Mouse (Mus musculus) embryo, embryonic 9.5 days (tissue): ENCODE measurements around the gene Diaph2.
"Not testable (repeated sequence)": the region's sequence is repeated elsewhere in the genome, so short reads cannot be mapped to it uniquely, and the experiment has no call there.

Experiments used
- DNase-seq: peaks from one replicate; pipeline ENCODE4 v3.0.0-alpha.2; 2017; ENCODE audit errors: extremely low spot score

The Diaph2 gene

DNA sequence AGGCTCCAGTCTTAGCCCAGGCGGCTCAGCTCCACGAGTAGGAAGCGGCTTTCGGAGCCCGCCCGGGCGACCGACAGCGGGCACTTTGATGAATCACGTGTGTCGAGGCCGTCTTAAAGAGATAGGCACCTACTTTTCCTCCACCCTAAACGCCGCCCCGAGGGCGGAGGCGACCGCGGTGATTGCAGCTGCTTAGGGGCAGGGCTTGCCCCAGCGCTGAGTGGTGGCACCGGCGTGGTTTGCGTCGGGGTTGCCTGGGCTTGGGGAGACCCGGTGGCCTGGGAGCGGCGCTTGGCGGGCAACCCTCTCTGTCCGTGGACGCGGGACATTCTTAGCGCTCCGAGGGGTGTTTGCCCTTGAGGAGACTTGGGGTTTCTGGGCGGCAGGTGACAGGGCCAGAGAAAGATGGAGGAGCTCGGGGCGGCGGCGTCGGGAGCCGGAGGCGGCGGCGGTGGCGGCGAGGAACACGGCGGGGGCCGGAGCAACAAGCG is at the start of gene Diaph2:
Diaph2 (plus strand) TSS at position 172 of the 491 bp plus-strand sequence.
- peak; percentile 69 for DNase-seq

DNA sequence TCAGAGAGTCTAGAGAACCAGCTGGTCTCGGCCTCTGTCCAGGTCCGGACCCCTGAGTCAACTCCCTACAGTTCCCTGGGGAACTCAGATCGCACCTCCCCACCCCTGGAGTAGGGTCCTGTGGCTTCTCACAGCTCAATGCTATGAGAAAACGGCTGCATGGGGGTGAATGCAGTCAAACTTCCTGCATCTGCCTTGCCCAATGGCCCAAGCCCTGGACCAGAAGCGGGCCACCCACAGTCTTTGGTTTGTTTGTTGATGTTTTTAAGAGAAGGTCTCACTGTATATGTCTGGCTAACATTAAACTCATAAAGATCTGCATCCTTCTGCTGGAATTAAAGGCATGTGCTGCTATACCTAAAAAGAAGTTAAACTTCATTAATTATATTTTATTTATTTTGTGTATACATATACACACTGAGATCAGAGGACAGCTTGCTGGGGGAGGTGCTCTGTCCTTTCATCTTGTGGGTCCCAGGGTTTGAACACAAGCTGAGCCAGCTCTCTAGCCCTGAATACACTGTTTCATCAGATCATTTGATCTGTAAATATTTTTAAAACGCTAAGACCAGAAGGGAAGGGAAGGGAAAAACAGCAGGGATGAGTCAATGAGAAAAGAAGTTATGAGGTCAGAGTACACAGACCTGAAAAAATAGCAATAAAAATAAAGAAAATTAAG is 47.8 kb upstream of the Diaph2 start:
- DNase-seq, result no peak

DNA sequence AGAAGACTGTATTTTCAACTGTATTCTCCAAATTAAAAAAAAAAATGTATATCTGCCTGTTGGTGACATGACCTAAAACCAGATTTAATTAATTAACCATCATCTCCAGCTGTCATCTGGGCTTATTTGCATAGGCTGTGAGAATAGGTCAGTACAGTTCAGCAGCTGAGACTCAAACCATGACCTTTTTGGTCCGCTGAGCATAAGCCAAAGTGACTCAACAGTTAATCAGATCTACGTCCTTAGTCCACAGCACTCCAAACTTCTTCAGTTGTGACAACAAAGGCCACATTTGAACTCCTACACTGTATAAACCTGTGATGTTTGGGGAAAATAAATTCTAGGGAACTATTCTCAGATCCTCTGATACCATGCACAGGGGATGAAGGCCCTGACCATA is 39.9 kb upstream of the Diaph2 start:
- DNase-seq, result no peak

DNA sequence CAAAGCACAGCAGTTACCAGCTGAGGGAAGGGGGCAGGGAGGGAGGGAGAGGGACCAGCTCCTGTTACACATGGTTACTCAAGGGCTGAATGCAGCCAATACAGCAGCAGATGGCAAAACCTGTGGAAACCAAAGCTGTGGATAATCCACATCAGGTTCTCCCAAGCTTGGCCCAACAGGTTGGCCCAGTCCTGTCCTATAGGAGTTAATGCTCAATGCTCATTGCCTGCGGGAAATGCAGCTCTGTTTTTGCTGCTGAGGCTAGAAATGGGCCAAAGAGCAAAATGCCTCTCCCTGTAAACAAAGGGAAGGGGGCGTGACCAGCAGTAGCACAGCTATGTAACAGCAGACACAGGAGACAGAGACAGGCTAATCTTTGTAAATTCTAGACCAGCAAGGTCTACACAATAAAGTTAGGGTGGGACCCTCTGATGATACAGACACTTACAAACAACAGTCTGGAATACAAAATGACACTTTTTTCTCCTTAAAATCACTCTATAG is 20.8 kb upstream of the Diaph2 start:
- DNase-seq, result no peak

DNA sequence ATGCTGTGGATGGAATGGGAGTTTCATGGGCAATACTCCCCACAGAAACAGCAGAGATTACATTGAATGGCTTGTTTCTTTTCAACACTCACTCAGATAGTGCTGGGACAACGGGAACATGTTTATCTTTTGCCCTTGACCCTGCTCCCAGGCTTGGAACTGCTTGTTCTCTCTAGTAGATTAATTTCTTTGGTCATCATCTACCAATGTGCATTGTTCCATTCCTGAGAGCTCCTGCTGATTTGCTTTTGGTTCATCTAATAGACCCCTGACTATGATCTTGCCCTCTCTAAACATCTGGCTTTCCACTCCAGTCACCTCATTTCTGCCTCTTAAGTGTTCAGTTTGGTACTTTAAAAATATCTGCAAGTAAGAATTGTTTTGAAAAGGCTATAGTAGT is 13.0 kb upstream of the Diaph2 start:
- no peak for DNase-seq

DNA sequence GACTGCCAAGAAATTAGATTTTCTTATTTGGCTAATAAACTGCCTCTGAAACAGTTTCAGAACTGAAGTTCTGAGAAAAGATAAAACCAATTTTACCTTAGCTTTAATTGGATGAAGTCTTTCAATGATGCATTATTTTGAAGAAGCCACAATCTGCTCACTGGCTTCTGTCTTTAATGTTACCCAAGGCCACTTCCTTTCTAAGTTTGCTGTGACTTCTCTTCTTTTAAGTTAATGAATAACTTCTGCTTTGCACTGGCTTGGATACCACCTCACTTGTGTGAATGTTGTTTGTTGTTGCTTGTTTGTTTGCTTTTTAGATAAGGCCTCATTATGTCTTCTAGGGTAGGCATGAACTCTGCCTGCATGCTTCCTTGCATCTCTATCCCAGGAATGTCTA is 10.3 kb upstream of the Diaph2 start:
- DNase-seq, result no peak

DNA sequence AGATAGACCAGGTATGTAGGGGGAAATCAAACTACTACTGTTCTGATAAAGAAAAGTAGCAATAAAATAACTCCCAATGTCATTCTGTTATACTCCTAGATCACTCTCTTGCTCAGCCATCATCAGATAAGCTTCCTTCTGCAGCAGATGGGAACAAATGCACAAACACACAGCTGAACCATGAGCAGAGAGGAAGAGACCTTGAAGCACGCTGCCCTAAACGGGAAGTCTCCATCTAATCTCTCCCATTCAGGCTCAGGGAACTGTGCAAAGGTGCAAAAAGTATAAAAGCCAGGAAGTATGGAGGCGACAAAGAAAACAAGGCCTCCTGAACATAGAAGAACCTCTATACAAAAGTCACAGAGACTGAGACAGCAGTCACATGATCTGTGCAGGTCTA is 6.6 kb upstream of the Diaph2 start:
- DNase-seq, result no peak

DNA sequence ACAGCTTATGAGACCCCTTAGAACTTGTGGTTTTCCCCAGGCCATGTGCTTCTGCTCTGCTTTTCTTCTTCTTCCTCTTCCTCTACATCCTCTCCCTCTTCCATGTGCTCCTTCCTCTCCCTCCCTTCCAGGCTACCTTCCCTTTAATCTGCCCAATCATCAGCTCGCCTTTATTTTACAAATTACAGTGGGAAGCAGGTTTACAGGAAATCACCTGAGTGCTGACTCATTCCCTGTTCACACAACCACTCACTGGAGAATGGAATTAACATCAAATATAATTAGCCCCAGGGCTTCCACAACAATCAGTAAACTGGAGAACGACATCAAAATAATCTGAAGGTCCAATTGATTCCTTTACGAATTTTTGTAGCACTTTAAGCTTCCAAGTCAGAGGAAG is 3.6 kb upstream of the Diaph2 start:
- DNase-seq, result no peak

DNA sequence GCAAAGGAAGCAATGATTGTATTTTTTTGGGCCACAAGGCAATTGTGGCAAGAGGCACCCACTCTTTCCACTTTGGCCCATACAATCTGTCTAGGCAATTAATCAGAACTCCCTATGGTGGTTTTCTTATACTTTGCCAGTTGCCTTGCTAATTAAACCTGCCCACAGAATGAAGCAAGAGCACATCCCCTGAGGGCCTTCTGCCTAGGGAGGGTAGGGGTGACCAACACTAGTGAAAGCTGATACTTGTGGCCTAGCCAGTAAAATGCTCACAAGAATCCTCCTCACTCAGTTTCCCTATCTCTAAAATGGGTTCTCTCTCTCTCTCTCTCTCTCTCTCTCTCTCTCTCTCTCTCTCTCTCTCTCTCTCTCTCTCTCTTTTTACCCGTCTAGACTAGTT is 440 bp upstream of the Diaph2 start:
- DNase-seq, result no peak

DNA sequence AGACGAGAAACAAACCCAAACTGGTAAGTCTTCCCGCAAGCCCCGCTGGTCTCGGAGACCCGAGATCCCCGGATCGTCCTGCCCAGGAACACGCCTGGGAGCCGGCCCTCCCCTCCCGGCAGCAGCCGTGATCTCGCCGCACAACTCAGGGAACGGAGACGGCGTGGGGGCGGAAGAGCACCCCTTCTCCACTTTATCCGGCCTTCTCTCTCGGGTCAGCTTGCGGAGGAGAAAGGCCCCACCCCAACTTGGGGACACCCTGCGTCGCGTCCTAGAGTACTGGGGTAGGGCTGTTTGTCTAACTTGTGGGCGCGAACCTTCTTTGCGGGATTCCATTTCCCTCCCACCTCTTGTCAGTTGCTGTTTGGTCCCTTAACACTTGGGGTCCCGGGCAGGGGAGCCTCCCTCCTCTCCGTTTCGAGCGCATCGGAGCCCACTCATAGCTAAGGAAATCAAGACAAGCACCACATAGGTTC is 590 bp downstream of the Diaph2 start:
- peak; percentile 25 for DNase-seq

DNA sequence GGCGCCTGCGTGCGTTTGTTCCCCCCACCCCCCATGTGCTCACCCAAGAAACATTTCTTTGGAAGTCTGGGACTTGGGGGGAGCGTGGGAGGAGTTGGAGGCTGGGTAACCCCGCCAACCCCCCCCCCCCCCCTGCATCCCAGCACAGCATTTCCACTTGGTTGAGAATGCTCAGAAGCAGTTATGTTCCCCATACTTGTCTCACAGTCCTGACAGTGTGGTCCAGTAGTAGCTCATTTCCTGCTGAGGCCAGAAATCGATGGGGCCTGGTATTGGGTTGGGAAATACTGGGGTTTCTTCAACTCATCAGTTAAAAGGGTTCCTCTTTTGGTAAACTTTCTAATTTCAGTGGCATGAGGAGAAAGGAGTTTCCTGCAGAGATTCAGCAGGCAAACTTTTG is 1.1 kb downstream of the Diaph2 start:
- DNase-seq, result no peak

DNA sequence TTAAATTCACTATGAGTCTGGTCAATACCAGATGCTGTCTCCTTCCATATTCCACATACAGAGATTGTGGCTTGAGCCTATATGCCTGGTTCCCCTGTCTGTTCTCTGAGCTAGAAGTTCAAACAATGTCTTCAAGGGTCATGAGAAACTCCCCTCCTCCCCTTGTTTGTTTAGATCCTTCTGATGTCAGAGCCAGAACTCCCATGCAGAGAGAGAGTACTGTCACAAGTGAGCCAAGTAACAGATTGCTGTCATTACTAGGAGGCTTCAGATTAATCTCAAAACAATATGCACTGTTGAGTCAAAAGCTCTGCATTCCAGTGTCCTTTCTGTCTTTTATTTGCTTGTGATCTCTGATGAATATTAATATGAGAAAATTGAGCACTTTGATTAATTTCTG is 7.1 kb downstream of the Diaph2 start:
- no peak for DNase-seq

DNA sequence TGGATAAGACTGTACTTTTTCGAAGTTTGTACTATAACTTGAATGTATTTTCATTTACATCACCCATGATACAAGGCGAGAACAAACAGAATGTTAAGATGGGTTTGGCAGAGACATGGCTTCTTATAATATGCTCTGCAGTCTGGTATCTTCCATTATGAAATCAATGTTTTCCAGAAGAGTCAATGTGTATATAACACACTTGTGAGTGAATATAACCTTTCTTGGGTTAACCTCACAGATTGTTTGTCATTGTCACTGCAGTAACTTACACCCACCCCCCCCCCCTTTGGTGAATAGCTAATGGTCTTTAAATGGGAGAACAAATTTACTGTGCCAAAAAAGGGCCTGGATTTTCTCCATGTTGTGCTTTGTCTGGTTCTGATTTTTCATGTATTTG is 13.1 kb downstream of the Diaph2 start:
- no peak for DNase-seq

DNA sequence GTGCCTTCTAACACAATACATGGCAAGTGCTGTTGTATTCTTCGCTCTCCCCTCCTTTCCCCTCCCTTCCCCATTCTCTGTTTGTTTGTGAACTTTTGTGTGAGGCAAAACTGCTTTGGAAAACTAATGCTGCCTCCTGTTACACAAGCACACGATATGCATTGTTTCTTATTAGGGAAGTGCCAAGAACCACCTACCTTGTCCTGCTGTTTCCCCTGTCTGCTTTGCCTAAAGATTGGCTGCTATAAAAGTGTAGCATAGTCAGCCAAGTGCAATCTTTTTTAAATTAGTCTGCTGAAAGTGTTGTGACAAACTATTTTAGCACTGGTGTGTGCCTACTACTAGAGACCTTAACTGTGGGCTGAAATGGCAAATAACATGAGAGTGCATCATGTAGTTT is 15.8 kb downstream of the Diaph2 start:
- DNase-seq, result no peak

DNA sequence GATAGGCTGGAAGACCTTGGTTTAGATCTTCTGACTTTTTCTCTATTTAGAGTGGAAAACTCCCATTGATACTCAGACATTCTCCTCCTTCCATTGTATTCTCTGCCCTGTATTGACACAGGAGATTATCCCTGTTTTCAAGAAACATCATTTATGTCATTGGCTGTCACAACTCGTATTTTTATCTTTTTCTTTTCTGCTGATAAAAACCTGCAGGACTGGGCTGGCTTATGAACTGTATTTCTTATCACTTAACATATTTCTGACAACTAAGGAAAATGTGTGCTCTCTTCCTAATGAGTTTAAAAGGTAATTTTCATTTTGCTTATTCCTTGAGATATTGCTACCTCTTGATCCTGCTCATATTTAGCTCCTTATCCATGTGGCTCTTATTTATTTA is 17.3 kb downstream of the Diaph2 start:
- no peak for DNase-seq

DNA sequence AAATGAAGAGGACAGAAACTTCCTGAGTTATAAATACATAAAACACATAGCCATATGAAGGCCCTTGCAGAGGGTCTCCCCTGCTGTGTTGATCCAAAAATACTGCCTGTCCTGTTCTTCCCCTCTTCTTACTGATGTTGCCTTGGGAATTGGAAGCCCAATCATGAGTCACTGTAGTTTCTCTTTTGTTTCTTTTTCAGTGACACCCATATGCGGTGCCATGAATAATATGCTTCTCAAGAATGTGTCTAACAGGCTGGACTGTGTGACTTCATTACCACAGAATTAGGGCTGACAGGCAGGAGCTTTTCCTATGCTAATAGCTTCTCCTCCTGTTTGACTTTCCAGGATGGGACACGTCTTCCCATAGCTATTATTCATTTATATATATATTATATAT is 21.1 kb downstream of the Diaph2 start:
- DNase-seq, result no peak

DNA sequence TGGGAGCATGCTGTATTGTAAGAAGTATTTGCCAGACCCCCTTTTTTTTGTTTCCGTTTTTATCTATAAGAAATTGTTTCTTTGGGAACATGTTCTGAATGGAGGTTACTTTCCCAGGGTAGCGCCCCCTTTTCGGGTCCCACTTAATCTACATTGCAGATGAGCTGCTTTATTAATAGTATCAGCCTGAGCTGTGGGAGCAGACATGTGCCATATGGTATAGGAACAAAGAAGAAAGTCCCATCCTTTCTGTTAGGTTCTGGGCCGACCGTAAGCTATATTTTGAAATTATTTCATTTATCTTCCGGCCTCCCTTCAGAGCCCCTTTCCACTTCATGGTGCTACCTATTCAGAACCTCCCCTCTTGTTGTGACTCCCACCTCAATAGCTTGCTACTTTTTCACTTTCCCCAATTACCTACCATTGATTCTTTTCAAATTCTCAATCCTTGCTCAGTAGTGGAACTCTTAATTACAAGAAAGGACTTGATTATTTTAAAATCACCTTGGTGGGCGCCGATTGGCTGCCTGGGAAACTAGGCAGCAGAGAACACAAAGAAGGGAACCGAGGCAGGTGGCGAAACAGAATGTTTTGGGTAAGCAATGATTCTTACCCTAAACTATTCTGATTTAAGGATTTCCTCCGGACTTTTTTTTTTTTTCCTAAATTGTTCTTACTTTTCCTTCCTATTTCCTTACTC is 24.2 kb downstream of the Diaph2 start:
- DNase-seq, result no peak

DNA sequence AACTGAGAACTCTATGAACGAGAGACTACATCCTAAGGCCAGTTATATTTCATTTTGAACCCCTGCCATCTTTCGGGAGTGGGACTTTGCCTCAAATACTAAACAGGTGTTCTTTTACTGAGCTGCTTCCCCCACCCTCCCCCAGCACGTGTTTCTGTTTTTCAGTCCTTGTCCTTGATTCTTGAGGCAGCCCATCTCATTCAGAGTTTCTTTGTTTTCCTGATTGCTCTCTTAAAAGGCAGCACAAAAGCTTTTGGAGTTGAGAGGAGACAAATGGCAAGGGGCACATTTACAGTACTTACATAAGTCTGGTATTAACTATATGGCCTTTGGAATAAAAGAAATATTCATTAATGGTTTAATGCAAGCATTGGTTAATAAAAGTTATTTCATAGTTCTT is 24.9 kb downstream of the Diaph2 start:
- no peak for DNase-seq

DNA sequence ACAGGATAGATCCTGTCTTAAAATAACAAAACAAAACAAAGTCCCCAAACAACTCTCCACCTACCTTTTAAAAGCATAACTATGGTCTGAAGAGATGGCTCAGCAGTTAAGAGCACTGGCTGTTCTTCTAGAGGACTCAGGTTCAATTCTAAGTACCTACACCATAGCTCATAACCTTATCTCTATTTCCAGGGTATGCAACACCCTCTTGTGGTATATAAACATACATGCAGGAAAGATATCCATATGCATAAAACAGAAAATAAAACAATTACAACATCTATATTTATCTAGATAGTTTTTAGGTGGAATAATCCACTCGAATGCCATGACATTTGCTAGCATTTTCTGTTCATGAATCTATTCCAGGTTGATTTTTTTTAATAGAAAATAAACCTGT is 27.2 kb downstream of the Diaph2 start:
- DNase-seq, result no peak

DNA sequence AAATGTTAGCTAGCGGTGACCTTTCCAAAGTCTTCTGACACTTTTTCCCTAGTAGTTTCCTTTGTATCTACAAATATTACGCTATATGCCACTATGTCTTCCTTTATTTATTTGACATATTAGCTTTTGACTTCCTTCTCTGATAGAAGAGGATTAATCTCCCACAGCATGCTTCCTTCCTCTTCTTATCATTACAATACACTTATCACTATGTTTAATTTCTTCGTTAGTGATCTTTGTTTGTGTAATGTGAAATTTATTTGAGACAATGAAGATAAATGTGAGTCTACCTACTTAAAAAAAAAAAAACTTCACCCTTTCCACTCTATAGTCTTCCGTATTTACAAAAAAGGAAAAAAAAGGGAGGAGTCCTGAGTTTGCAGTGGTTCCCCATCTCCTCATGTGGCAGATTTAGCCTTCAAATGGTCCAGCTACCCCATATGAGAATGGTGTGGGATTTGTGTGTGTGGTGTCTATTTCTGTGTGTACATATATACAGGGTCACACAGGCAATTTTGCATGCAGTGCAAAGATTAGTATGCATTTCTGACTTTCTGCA is 27.9 kb downstream of the Diaph2 start:
- DNase-seq, result no peak

DNA sequence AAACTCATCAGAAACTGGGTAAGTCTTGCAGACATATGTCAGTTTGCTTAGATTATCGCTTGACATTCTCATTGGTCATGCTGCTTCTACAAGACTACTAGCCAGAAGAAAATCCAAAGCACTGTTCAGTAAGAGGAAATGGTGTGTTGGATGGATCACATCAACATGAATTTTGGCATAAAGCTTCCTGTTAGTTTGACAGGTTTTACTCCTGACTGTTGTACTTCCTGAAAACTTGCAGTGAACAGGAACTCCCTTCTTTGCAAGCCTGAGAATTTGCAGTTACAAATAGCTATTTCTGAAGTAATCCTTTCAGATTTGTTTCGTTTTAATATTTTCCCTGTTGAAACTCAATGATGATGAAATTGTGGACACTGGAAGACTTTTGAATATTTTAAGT is 32.3 kb downstream of the Diaph2 start:
- DNase-seq, result no peak

DNA sequence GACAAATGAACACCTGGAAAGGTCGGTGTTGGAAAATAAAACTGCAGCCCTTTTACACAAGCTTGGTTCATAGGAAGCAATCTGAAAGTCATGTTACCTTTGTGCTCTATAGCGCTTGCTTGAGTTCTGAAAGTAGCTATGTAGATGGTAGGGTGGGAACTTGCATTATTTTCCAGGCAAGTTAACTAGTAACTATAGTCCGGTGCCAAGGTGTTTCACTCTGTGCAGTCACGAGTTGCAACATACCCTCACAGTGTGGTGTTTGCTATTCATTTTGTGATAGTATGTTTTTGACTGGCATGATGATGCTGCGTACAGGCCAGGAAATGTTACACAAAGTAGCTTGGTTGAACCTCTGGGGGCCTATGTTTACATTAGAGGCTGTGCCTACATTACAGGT is 34.5 kb downstream of the Diaph2 start:
- no peak for DNase-seq

DNA sequence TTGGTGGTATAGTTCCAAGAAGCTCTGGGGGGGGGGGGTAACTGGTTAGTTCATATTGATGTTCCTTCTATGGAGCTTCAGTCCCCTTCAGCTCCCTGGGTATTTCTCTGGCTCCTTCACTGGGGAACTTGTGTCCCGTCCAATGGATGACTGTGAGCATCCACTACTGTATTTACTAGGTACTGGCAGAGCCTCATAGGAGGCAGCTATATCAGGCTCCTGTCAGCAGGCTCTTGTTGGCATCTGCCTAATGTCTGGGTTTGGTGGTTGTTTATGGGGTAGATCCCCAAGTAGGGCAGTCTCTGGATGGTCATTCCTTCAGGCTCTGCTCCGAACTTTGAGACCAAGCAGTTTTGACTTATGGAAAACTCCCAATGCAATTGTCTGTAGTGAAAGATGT is 50.4 kb downstream of the Diaph2 start:
- DNase-seq, result not testable (repeated sequence)
